Mouse (Mus musculus): ENCODE data around the gene Leo1. TPM values are rescaled to one million over a fixed set of nuclear protein-coding genes. Genes with fewer than 3 reads are reported as not detected.

Leo1 gene
- total and polyA plus RNA-seq, 3 experiments = 43.1 to 60.7 (median 49.9) TPM

- H3K4me3 ChIP-seq (replicated peaks in 1 of 3; ENCODE audit: low read depth in 2 of 3, low read length in 2 of 3, poor library complexity in 1 of 3) = no peak overlapping the region
- no peak for DNase-seq (ENCODE audit: extremely low read depth)
- peaks cover 0 to 6% of the 10 kb centered on the region in 2 experiments for H3K36me3 ChIP-seq (replicated peaks in 1 of 2; ENCODE audit: control insufficient read depth in 1 of 2, insufficient read depth in 1 of 2, low read length in 1 of 2)
- no peaks in the 10 kb centered on the region for H3K9me3 ChIP-seq (replicated peaks; ENCODE audit: low read length)
- dilution Hi-C loops (cut with MboI; ENCODE audit: extremely low pct_ligation_motif_present, extremely low pct_unique_long_range_greater_than_20kb, low sequenced_read_pairs) = no loop called here
- no peak overlapping the region for H3K9ac ChIP-seq (ENCODE audit: insufficient read depth, low read depth)
- no peak overlapping the region for H3K27ac ChIP-seq (ENCODE audit: insufficient read depth, low read depth)
- H3K4me1 ChIP-seq (ENCODE audit: control insufficient read depth in 1 of 2, insufficient read depth in 2 of 2) = peaks cover 3 to 13% of the 10 kb centered on the region in 2 experiments; a peak in 3 of 4 replicates
- no peak overlapping the region for H3K4me2 ChIP-seq (ENCODE audit: insufficient read depth, low read depth, poor library complexity, severe bottlenecking)
- in situ Hi-C loops (cut with MboI; ENCODE audit: low pct_ligation_motif_present, low pct_unique_long_range_greater_than_20kb, low sequenced_read_pairs) = no loop called here
- TF ChIP-seq PAX5 (IDR thresholded peaks at IDR 0.05; ENCODE audit: low read length) (no peak), ZC3H11A (IDR thresholded peaks at IDR 0.05; ENCODE audit: low read depth, low read length) (no peak), TBP (conservative IDR thresholded peaks at IDR 0.05; ENCODE audit: low read depth, low read length) (no peak), RCOR1 (conservative IDR thresholded peaks at IDR 0.05; ENCODE audit: low read depth, low read length) (no peak), POLR2AphosphoS2 (IDR thresholded peaks at IDR 0.05; ENCODE audit: low read depth, low read length) (no peak), MAZ (IDR thresholded peaks at IDR 0.05; ENCODE audit: low read depth, low read length) (no peak), MEF2A (IDR thresholded peaks at IDR 0.05; ENCODE audit: borderline replicate concordance, low read depth, low read length) (no peak), JUND (conservative IDR thresholded peaks at IDR 0.05; ENCODE audit: low read depth, low read length) (no peak), ZNF384 (IDR thresholded peaks at IDR 0.05; ENCODE audit: low read depth, low read length) (no peak)
- no peaks in the 10 kb centered on the region for H3K27me3 ChIP-seq (replicated peaks)
- no peaks in the 10 kb centered on the region for H3K79me2 ChIP-seq (replicated peaks; ENCODE audit: control insufficient read depth, extremely low read depth, insufficient read depth, poor library complexity, severe bottlenecking)
Observed at GRCm38 (mm10) chr9:75422251-75422691, 19.1 kb upstream of the Leo1 start.

DNA sequence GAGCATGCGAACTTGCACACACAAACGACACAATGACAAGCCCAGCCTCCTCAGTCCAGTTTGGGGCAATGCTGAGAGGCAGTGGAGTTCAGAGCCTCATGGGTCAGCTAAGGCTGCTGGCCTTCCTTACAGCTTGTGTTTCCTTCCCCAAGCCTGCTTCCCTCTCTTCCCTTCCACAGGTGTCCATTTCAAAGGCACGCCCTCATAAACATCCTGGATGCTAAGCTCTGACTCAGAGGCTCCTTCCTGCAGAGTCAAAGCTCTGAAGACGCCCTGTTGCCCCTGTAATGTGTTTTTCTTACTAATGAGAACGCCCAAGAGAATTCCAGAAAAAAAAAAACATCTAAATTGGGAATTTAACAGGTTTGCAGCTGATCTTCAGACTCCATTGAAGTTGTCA lies 17.6 kb upstream of the Leo1 start:
- Histone ChIP-seq H3K27me3 (replicated peaks) (no peaks in the 10 kb centered on the region), H3K27ac (ENCODE audit: insufficient read depth, low read depth) (no peak overlapping the region), H3K36me3 (replicated peaks in 1 of 2; ENCODE audit: control insufficient read depth in 1 of 2, insufficient read depth in 1 of 2, low read length in 1 of 2) (no peaks in the 10 kb centered on the region), H3K4me3 (replicated peaks in 1 of 3; ENCODE audit: low read depth in 2 of 3, low read length in 2 of 3, poor library complexity in 1 of 3) (no peak overlapping the region), H3K4me1 (ENCODE audit: control insufficient read depth in 1 of 2, insufficient read depth in 2 of 2) (peaks cover 3 to 13% of the 10 kb centered on the region in 2 experiments; a peak in 3 of 4 replicates), H3K9me3 (replicated peaks; ENCODE audit: low read length) (no peaks in the 10 kb centered on the region), H3K79me2 (replicated peaks; ENCODE audit: control insufficient read depth, extremely low read depth, insufficient read depth, poor library complexity, severe bottlenecking) (no peaks in the 10 kb centered on the region), H3K9ac (ENCODE audit: insufficient read depth, low read depth) (no peak overlapping the region), H3K4me2 (ENCODE audit: insufficient read depth, low read depth, poor library complexity, severe bottlenecking) (no peak overlapping the region)
- dilution Hi-C loops (cut with MboI; ENCODE audit: extremely low pct_ligation_motif_present, extremely low pct_unique_long_range_greater_than_20kb, low sequenced_read_pairs) (no loop called here), in situ Hi-C loops (cut with MboI; ENCODE audit: low pct_ligation_motif_present, low pct_unique_long_range_greater_than_20kb, low sequenced_read_pairs) (no loop called here)
- no peak for DNase-seq (ENCODE audit: extremely low read depth)
- TF ChIP-seq MAFK (IDR thresholded peaks at IDR 0.05; ENCODE audit: insufficient replicate concordance, low read length) (no peak), JUN (IDR thresholded peaks at IDR 0.05; ENCODE audit: insufficient read depth, low read depth, low read length) (no peak), USF2 (conservative IDR thresholded peaks at IDR 0.05; ENCODE audit: low read depth, low read length) (no peak), NELFE (IDR thresholded peaks at IDR 0.05; ENCODE audit: low read depth, low read length) (no peak), ELF1 (IDR thresholded peaks at IDR 0.05; ENCODE audit: low read depth, low read length) (no peak), ZKSCAN1 (IDR thresholded peaks at IDR 0.05; ENCODE audit: borderline replicate concordance, low read depth, low read length) (no peak), BHLHE40 (IDR thresholded peaks at IDR 0.05; ENCODE audit: low read depth, low read length) (no peak), ETS1 (conservative IDR thresholded peaks at IDR 0.05; ENCODE audit: low read depth, low read length) (no peak), JUND (conservative IDR thresholded peaks at IDR 0.05; ENCODE audit: low read depth, low read length) (no peak), E2F4 (IDR thresholded peaks at IDR 0.05; ENCODE audit: insufficient replicate concordance, low read depth, low read length) (no peak), HCFC1 (IDR thresholded peaks at IDR 0.05; ENCODE audit: low read depth, low read length) (no peak)
